Mouse (Mus musculus) limb, embryonic 10.5 days (tissue): ENCODE data around the gene Gm7995. TPM values are rescaled to one million over a fixed set of nuclear protein-coding genes. Genes with fewer than 3 reads are reported as not detected.
"Not testable (repeated sequence)": the region's sequence is repeated elsewhere in the genome, so short reads cannot be mapped to it uniquely, and the experiment has no call there.

Source experiments
- DNase-seq: peaks from one replicate; pipeline ENCODE4 v3.0.0-alpha.2; 2017; ENCODE audit warnings: low spot score
- H3K27ac ChIP-seq: fragments of 300-500 bp; sonication (generic); 2 replicates; pipeline ENCODE4 v1.5.1; 2016; ENCODE audit warnings: mild to moderate bottlenecking
- H3K27me3 ChIP-seq: fragments of 300-500 bp; sonication (generic); 2 replicates; pipeline ENCODE4 v1.6.1; 2016; ENCODE audit warnings: low read depth, mild to moderate bottlenecking; ENCODE audit not compliant: poor library complexity, severe bottlenecking
- H3K36me3 ChIP-seq: fragments of 300-500 bp; sonication (generic); 2 replicates; pipeline ENCODE4 v1.6.1; 2016; ENCODE audit warnings: mild to moderate bottlenecking, moderate library complexity
- H3K4me1 ChIP-seq: fragments of 300-500 bp; sonication (generic); 2 replicates; pipeline ENCODE4 v1.6.1; 2016
- H3K4me3 ChIP-seq: fragments of 300-500 bp; sonication (generic); 2 replicates; pipeline ENCODE4 v1.5.1; 2016; ENCODE audit warnings: mild to moderate bottlenecking, moderate library complexity
- H3K9me3 ChIP-seq: fragments of 300-500 bp; sonication (generic); replicated peaks from 2 replicates; pipeline ENCODE4 v1.6.1; 2016; ENCODE audit warnings: mild to moderate bottlenecking
- WGBS: fragments of 180-500 bp; shearing (Covaris S2); methylation state at CpG from one replicate; pipeline ENCODE4 v1.1.7; 2016; 5-methylcytosine and 5-hydroxymethylcytosine counted together
- microRNA-seq: library from miRNA; unstranded; fragments of <30 nt; microRNA quantifications from one replicate; pipeline ENCODE4, GENCODE M21; 2017
- polyA plus RNA-seq: library from polyadenylated mRNA; unstranded; fragments of >200 nt; fragmentation: Nextera tagmentation; extraction: Ambion mirVana; gene quantifications from 2 replicates; pipeline ENCODE4 v1.2.1, GENCODE M21; 2016

Gm7995 gene
- polyA plus RNA-seq, result not detected in 2 replicates

- not testable (repeated sequence) for H3K9me3 ChIP-seq, H3K27me3 ChIP-seq, DNase-seq, H3K27ac ChIP-seq, H3K4me1 ChIP-seq, H3K36me3 ChIP-seq, H3K4me3 ChIP-seq
- no CpG with 5 or more reads among the region's 1 CpGs for WGBS
These were observed at the start of gene Gm7995 for GRCm38 (mm10) chr14:42309910-42310309. Gm7995 (plus strand) TSS chr14:42310210.

- H3K27ac ChIP-seq, H3K36me3 ChIP-seq, DNase-seq, H3K4me1 ChIP-seq, H3K27me3 ChIP-seq, H3K9me3 ChIP-seq, H3K4me3 ChIP-seq: not testable (repeated sequence)
- WGBS, result no CpG with 5 or more reads among the region's 3 CpGs
These were observed 12.8 kb upstream of the Gm7995 start, which contains the start of gene Gm9611 for GRCm38 (mm10) chr14:42297258-42297657. Gm9611 (minus strand) TSS chr14:42297358.

Small RNA genes lying within 50 kb of the gene (microRNA-seq; reads per million reads assigned to microRNA genes)
- not detected for gene Gm25208
- gene Gm25892, result not detected

Other genes with a start within 250 kb of the Gm7995 start
- not detected in 2 replicates for gene Gm7951, start 192.8 kb upstream of the Gm7995 start, polyA plus RNA-seq
- not detected in 2 replicates for gene Gm17027, start 147.6 kb upstream of the Gm7995 start, polyA plus RNA-seq
- not detected in 2 replicates for gene Gm3573, start 119.4 kb upstream of the Gm7995 start, polyA plus RNA-seq
- not detected in 2 replicates for gene Gm17026, start 50.2 kb upstream of the Gm7995 start, polyA plus RNA-seq
- not detected in 2 replicates for gene Gm9611, start 12.9 kb upstream of the Gm7995 start, polyA plus RNA-seq
- gene Gm8005, start 129.5 kb downstream of the Gm7995 start, polyA plus RNA-seq, result not detected in 2 replicates
- gene Gm8011, start 153.7 kb downstream of the Gm7995 start, polyA plus RNA-seq, result not detected in 2 replicates
- not detected in 2 replicates for gene Gm8020, start 192.1 kb downstream of the Gm7995 start, polyA plus RNA-seq
- not detected in 2 replicates for gene Gm8024, start 214.1 kb downstream of the Gm7995 start, polyA plus RNA-seq